Mouse (Mus musculus) hindbrain, embryonic 12.5 days (tissue): ENCODE measurements around the gene Atp6v0e. TPM values are rescaled to one million over a fixed set of nuclear protein-coding genes. Genes with fewer than 3 reads are reported as not detected.

Experiments
- ATAC-seq: fragments of 200-750 bp; cut with Nextera tagmentation; 2 replicates; pipeline ENCODE4 v1.8.0; 2017; ENCODE audit warnings: moderate TSS enrichment; ENCODE audit not compliant: low FRiP score
- H3K27ac ChIP-seq: fragments of 300-500 bp; sonication (generic); 2 replicates; pipeline ENCODE4 v1.5.1; 2016; ENCODE audit warnings: mild to moderate bottlenecking
- H3K27me3 ChIP-seq: fragments of 300-500 bp; sonication (generic); 2 replicates; pipeline ENCODE4 v1.6.1; 2016; ENCODE audit warnings: mild to moderate bottlenecking
- H3K36me3 ChIP-seq: fragments of 300-500 bp; sonication (generic); 2 replicates; pipeline ENCODE4 v1.6.1; 2016; ENCODE audit warnings: mild to moderate bottlenecking
- H3K4me1 ChIP-seq: fragments of 300-500 bp; sonication (generic); 2 replicates; pipeline ENCODE4 v1.6.1; 2016
- H3K4me2 ChIP-seq: fragments of 300-500 bp; sonication (generic); replicated peaks from 2 replicates; pipeline ENCODE4 v1.6.1; 2016; ENCODE audit warnings: mild to moderate bottlenecking
- H3K4me3 ChIP-seq: fragments of 300-500 bp; sonication (generic); 2 replicates; pipeline ENCODE4 v1.5.1; 2016; ENCODE audit warnings: mild to moderate bottlenecking
- H3K9ac ChIP-seq: fragments of 300-500 bp; sonication (generic); 2 replicates; pipeline ENCODE4 v1.6.1; 2016; ENCODE audit warnings: mild to moderate bottlenecking, moderate library complexity
- H3K9me3 ChIP-seq: fragments of 300-500 bp; sonication (generic); replicated peaks from 2 replicates; pipeline ENCODE4 v1.6.1; 2016; ENCODE audit warnings: mild to moderate bottlenecking
- WGBS: fragments of 180-500 bp; shearing (Covaris S2); methylation state at CpG from one replicate; pipeline ENCODE4 v1.1.7; 2016; 5-methylcytosine and 5-hydroxymethylcytosine counted together
- polyA plus RNA-seq: library from polyadenylated mRNA; unstranded; fragments of >200 nt; fragmentation: Nextera tagmentation; extraction: Ambion mirVana; gene quantifications from 2 replicates; pipeline ENCODE4 v1.2.1, GENCODE M21; 2016

Gene Atp6v0e
- polyA plus RNA-seq, 1 experiment from 2014 or later = 111 TPM

DNA sequence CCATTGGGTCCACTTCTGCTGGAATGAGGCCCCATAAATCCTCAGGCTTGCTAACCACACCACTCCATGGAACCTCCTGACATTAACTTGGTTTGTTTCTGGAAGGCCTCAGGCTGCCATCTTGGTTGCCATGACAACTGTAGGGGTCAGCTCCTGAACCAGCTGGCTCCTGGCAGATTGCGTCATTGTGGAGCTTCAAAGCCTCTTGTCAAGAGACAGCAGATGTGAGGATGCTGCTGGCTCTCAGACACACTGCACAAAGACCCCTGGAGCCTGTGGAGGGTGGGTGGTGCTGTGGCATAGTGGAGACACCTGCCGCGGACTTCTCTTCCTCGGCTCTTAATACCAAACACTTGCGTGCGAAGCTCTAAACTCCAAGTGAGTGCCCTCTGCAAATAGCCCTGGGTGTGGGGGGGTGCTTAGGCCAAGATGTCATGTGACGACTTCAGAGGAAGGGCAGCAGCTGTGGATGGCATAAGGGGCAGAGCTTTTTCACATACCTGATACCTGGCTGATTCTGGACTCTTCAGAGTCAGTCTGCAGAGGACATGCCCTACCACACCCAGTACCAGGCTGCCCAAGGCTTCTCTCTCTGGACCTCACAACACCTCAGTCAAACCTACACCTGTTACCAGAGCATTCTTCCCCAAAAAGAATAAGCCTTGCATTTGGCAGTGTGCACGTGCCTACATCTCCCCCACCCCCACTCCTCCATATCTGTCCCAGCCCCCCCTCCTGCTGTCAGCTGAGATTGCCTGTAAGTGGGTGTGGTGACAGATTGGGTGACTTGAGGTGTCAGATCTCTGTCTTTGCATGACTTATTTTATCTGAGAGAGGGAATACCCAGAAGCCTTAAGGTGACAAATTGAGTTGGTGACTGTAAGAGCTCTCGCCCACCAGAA is 18.3 kb upstream of the Atp6v0e start:
- H3K27me3 ChIP-seq = no peaks in the 10 kb centered on the region
- peak overlapping the region; percentile 73 for H3K27ac ChIP-seq
- ATAC-seq = peak; percentile 71
- H3K4me3 ChIP-seq = no peak overlapping the region
- no peak overlapping the region for H3K9ac ChIP-seq
- no peaks in the 10 kb centered on the region for H3K9me3 ChIP-seq
- H3K4me2 ChIP-seq = no peak overlapping the region
- H3K36me3 ChIP-seq = peaks cover 79% of the 10 kb centered on the region
- peaks cover 14% of the 10 kb centered on the region for H3K4me1 ChIP-seq
- 59% methylated on average over 9 of the region's 9 CpGs for WGBS

DNA sequence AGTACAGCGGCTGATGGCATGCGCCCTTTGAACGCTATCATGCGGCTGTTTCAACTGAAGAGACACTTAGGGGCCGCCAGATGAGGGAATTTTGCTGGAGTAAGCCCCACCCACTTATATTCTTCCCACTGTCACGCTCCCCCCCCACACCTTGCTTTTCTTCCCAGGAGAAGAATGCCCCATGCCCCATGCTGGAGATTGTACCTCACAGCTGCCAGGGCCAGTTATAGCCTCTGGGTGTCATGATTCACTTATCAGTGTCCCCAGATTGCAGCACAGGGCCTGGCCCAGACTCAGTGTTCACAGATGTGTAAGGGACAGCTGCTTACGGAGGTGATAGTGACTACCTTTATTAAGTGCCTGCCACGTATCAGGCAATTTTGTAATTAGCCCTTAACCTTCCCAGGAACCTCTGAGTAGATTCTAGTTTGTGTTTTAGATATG is 17.6 kb upstream of the Atp6v0e start:
- Histone ChIP-seq H3K4me1 (peaks cover 17% of the 10 kb centered on the region), H3K27ac (peak overlapping the region; percentile 73; the same call in 1 of the 2 replicates), H3K4me3 (no peak overlapping the region), H3K27me3 (no peaks in the 10 kb centered on the region), H3K9ac (no peak overlapping the region), H3K9me3 (no peaks in the 10 kb centered on the region), H3K36me3 (peaks cover 77% of the 10 kb centered on the region), H3K4me2 (no peak overlapping the region)
- no peak for ATAC-seq
- 91% methylated on average over 8 of the region's 8 CpGs for WGBS

DNA sequence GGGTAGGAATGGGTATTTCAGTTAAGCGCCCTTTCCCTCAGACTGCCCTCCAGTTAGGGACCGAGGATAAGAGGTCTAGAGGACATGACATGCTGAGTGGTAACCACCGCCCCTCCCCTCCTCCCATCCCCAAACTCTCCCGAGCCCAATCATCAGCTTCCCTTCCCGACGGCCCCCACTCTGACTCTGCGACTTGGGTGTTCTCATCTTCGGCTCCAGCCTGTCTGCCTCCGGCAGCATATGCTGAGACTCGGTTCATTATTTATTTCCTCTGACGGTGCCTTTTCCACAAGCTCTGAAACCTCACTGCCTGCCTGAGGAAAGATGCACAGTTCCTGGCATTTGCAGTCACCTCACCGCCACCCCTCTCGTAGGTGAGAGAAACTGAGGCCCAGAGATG is 15.7 kb upstream of the Atp6v0e start:
- H3K27ac ChIP-seq = no peak overlapping the region
- H3K9me3 ChIP-seq = no peaks in the 10 kb centered on the region
- WGBS = 78% methylated on average over 13 of the region's 13 CpGs
- H3K4me1 ChIP-seq = peaks cover 17% of the 10 kb centered on the region
- H3K9ac ChIP-seq = no peak overlapping the region
- ATAC-seq = no peak
- H3K4me2 ChIP-seq = no peak overlapping the region
- H3K36me3 ChIP-seq = peaks cover 67% of the 10 kb centered on the region
- no peak overlapping the region for H3K4me3 ChIP-seq
- no peaks in the 10 kb centered on the region for H3K27me3 ChIP-seq

DNA sequence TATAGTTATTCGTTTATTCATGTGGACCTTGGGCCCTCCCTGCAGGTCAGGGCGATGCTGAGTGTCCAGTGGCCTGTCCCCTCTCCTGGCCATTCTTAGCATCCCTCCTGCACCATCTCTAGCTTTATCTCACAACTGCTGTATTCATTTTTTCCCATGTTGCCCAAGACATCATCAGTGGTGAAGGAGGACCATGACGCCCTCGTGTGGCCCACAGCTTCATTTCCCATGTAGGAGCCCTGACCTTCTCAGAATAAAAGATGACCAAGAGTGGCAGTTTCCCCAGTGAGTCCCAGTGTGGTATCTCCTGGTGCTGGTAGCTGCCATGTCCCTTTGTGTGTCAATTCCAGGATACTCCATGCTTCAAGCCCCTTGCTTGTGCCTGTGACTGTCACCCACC is 13.5 kb upstream of the Atp6v0e start:
- 87% methylated on average over 4 of the region's 4 CpGs for WGBS
- no peak overlapping the region for H3K27ac ChIP-seq
- no peak overlapping the region for H3K4me3 ChIP-seq
- H3K4me2 ChIP-seq = no peak overlapping the region
- H3K27me3 ChIP-seq = no peaks in the 10 kb centered on the region
- 0 out of 2 replicates have a peak overlapping the region, but pooled peaks have one; percentile 15 for H3K9ac ChIP-seq
- peaks cover 65% of the 10 kb centered on the region for H3K36me3 ChIP-seq
- no peaks in the 10 kb centered on the region for H3K9me3 ChIP-seq
- no peak for ATAC-seq
- H3K4me1 ChIP-seq = peaks cover 11% of the 10 kb centered on the region

DNA sequence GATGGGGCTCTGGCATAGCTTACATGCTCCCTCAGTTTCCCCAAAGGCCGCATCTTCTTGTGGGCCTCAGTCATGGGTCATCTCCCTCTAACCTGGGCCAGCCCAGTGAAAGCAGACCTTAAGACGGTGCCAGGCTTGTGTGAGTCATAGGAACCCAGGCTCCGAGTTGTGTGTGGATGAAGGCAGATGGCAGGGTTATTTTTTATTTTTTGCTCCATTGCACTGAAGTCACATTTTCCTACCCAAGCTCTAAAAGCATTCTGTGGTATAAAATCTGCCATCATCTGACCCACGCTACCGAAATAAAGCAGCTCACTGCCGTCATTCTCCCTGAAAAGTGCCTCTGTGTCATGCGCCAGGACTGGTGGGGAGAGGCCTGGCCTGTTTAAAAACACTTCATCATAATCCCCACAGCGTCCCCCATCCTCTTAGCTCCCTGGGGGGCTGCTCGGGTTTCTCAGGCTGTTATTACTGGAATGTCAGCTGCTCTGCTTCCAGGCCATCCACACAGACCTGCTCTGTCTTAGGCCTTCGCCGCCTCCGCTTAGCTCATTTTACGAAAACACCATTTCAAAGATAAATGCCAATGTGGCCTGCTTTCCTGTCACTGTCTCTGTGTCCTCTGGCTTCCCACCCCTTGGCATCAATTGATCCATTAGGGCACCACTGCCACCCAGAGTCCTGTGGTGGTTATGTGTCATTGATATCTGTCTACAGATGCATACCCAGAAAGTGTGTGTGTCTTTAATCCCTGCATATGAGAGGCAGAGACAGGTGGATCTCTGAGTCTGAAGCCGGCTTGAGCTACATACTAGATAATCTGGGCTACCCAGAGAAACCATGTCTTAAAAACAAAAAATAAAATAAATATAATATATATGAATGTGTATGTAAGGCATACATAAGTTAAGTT is 12.3 kb upstream of the Atp6v0e start:
- no peaks in the 10 kb centered on the region for H3K9me3 ChIP-seq
- no peak overlapping the region for H3K4me3 ChIP-seq
- H3K4me1 ChIP-seq = peaks cover 3% of the 10 kb centered on the region; the same call in 1 of the 2 replicates
- no peak overlapping the region for H3K9ac ChIP-seq
- no peak overlapping the region for H3K4me2 ChIP-seq
- peak overlapping the region; percentile 44; the same call in 1 of the 2 replicates for H3K27ac ChIP-seq
- no peak for ATAC-seq
- no peaks in the 10 kb centered on the region for H3K27me3 ChIP-seq
- WGBS = 75% methylated on average over 14 of the region's 14 CpGs
- peaks cover 66% of the 10 kb centered on the region for H3K36me3 ChIP-seq

DNA sequence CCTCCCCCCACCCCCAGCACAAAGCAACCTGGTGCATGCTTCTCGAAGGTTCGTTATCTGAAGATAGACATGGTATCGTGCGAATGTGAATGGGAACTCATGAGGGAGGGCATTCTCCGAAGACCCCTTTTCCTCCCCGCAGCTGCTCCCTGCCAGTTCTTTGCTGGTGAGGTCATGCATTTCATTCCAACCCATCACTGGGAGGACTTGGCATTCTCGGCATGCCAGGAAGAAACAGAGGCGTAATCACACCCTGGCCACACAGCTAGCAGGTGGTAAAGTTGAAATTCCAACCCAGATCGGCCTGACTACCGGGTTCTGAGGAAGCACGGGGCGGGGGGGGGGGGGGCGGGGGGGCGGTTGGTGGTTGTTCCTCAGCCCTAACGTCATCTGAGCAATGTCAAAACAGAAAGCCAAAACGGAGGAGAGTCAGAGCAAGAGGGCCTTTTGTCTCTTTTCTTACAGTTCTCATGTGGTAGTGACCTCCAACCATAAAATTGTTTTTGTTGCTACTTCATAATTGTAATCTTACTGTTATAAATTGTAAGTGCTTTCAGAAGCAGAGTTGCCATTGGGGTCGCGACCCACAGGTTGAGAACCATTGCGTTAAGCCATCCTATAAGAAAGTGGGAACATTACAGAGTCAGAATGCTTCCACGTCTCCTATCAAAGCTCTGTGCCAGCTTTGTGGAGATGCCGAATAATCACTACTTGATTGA is 4.0 kb upstream of the Atp6v0e start:
- H3K4me2 ChIP-seq = no peak overlapping the region
- no peaks in the 10 kb centered on the region for H3K9me3 ChIP-seq
- H3K4me1 ChIP-seq = peaks cover 17% of the 10 kb centered on the region
- no peak for ATAC-seq
- WGBS = 38% methylated on average over 21 of the region's 21 CpGs
- H3K36me3 ChIP-seq = peaks cover 28% of the 10 kb centered on the region
- H3K9ac ChIP-seq = no peak overlapping the region
- H3K27me3 ChIP-seq = no peaks in the 10 kb centered on the region
- H3K27ac ChIP-seq = no peak overlapping the region
- no peak overlapping the region for H3K4me3 ChIP-seq

DNA sequence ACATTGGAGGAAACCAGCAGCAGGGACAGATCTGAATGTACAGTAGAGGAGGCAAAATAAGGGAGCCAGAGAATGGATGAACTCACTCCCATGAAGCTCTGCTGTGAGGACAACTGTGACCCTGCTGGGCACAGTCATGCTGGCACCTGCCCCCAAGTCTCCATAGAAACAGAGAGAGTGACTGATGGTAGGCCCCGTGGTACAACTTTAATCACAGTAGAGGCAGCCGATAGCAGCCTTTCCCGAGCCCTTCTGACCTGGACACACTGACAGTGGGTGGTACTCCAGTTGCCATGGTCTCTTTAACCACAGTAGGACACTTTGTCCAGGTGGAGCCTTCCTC is 3.5 kb upstream of the Atp6v0e start:
- Histone ChIP-seq H3K4me1 (peaks cover 19% of the 10 kb centered on the region), H3K9me3 (no peaks in the 10 kb centered on the region), H3K36me3 (peaks cover 23% of the 10 kb centered on the region), H3K4me2 (no peak overlapping the region), H3K27ac (no peak overlapping the region), H3K9ac (no peak overlapping the region), H3K27me3 (no peaks in the 10 kb centered on the region), H3K4me3 (no peak overlapping the region)
- ATAC-seq = no peak
- WGBS = 70% methylated on average over 3 of the region's 3 CpGs

DNA sequence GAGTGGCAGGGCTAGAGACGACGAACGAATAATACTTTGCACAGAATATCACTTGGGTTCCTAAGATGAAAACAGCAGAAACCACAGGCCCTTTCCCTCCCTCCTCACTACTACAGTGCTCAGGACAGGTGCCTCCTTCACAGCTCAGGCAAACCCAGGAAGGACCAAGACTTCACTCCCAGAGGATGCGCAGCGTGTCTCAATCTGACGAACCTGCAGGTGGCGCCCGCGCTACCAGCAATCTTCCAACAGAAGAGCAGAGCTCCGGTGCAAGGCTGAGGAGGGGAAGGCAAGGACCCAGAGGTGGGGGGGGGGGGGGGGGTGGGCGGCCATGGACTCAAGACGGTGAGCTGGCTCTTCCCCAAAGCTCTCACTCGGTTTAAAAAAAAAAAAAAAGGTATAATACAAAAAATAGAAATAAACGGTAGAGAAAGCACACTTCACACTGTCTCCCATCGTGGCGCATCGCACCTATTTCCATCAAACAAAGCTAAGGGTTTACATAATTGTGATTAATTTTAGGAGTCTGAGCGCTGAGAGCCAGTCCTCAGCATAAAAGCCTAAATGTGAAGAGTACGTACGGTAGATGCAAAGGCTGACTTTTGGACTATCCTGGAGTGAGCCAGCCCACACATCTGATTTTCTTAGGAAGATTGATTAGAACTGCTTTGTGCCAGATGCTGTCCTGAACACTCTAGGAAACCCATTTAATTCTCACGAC is 2.7 kb upstream of the Atp6v0e start:
- peak overlapping the region; percentile 30; the same call in 1 of the 2 replicates for H3K4me2 ChIP-seq
- H3K4me3 ChIP-seq = no peak overlapping the region
- peaks cover 19% of the 10 kb centered on the region for H3K4me1 ChIP-seq
- peaks cover 15% of the 10 kb centered on the region for H3K36me3 ChIP-seq
- H3K9ac ChIP-seq = no peak overlapping the region
- WGBS = 27% methylated on average over 21 of the region's 21 CpGs
- no peaks in the 10 kb centered on the region for H3K27me3 ChIP-seq
- no peak overlapping the region for H3K27ac ChIP-seq
- no peak for ATAC-seq
- no peaks in the 10 kb centered on the region for H3K9me3 ChIP-seq

DNA sequence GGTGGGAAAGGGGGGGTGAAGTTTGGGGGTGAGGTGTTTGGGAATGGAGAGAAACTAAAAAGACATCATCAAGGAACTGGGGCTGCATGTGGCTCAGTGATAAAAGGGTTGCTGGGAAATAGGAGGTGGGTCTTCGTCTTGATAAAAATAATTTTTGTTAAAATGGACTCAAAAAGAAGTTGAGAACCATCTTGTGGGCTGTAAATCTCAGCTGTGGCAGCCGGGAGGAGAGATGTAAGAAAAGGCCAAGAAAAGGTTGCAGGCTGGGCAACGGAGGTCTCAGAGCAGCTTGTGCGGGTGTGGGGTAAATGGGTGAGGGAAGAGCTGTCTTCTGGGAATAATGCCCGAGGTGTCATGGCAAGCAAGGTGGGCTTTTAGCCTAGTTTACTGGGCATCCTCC is 827 bp upstream of the Atp6v0e start:
- H3K9ac ChIP-seq = no peak overlapping the region
- H3K9me3 ChIP-seq = no peaks in the 10 kb centered on the region
- H3K27me3 ChIP-seq = no peaks in the 10 kb centered on the region
- WGBS = 89% methylated on average over 5 of the region's 5 CpGs
- no peak overlapping the region for H3K4me3 ChIP-seq
- no peak for ATAC-seq
- H3K36me3 ChIP-seq = no peaks in the 10 kb centered on the region
- H3K27ac ChIP-seq = no peak overlapping the region
- H3K4me2 ChIP-seq = no peak overlapping the region
- H3K4me1 ChIP-seq = peaks cover 19% of the 10 kb centered on the region

DNA sequence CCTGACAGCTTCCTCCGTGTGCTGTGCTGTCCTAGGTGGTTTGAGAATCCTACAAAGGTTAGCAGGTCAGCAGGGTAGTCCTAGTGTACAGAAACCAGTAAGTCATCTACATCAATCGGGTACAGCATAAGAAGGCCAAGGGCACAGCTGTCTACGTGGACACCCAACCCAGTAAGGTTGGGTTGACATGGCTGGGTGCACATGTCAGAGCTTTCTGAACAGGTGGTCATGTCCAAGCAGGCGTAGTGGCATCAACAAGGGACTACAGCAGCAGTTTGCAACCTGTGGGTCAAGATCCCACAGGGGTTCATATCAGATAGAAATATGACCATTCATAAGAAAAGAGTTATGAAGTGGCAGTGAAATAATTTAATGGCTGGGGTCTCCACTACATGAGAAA is 2.6 kb downstream of the Atp6v0e start:
- Histone ChIP-seq H3K9ac (no peak overlapping the region), H3K9me3 (no peaks in the 10 kb centered on the region), H3K4me3 (no peak overlapping the region), H3K27ac (no peak overlapping the region), H3K36me3 (no peaks in the 10 kb centered on the region), H3K4me1 (peaks cover 9% of the 10 kb centered on the region), H3K4me2 (no peak overlapping the region), H3K27me3 (no peaks in the 10 kb centered on the region)
- 86% methylated on average over 4 of the region's 4 CpGs for WGBS
- ATAC-seq = no peak

DNA sequence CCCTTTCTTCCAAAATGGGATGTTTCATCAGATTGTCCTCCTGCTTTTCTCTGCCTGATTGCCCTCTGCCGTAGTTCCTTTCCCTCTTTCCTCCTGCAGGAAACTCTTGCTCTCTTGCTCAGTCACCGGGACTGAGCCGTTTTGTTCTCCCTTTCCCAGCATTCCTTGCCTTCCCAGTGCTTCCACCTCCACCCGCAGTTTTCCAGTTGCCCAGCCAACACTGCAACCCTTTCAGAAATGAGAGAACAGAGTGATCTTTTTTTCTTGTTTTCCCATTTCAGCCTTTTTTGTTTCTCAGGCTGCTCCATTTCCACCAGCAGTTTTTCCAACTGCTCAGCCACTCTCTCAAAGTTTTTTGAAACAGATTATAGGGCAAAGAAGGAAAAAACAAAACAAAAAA is 8.2 kb downstream of the Atp6v0e start:
- WGBS = 46% methylated on average over 4 of the region's 4 CpGs
- Histone ChIP-seq H3K4me1 (0 out of 2 replicates have a peak, but pooled peaks cover 3% of the 10 kb centered on the region), H3K9me3 (no peaks in the 10 kb centered on the region), H3K9ac (no peak overlapping the region), H3K4me3 (no peak overlapping the region), H3K4me2 (no peak overlapping the region), H3K36me3 (no peaks in the 10 kb centered on the region), H3K27me3 (no peaks in the 10 kb centered on the region), H3K27ac (no peak overlapping the region)
- no peak for ATAC-seq
